Mouse (Mus musculus) olfactory bulb, adult 2 months (tissue): ENCODE results near the gene Zfc3h1.

Experiments
- CTCF ChIP-seq: fragments of 200-500 bp; IDR thresholded peaks from 2 replicates; pipeline ENCODE4 v1.5.1; 2012; ENCODE audit warnings: low read depth, mild to moderate bottlenecking, low read length, moderate library complexity; ENCODE audit not compliant: insufficient read depth
- POLR2A ChIP-seq: fragments of 200-500 bp; IDR thresholded peaks from 2 replicates; pipeline ENCODE4 v1.6.1; 2012; ENCODE audit warnings: mild to moderate bottlenecking, low read depth, low read length, moderate library complexity; ENCODE audit not compliant: insufficient read depth

GRCm38 (mm10) chr10:115478441-115479141, 93.8 kb downstream of the Zfc3h1 start:
- TF ChIP-seq CTCF (peak; percentile 23; the same call in 1 of the 2 replicates), POLR2A (no peak)
